Mouse (Mus musculus) liver, embryonic 11.5 days (tissue): Measurements from ENCODE around the gene Gxylt2. TPM values are rescaled to one million over a fixed set of nuclear protein-coding genes. Genes with fewer than 3 reads are reported as not detected.

Experiments used
- ATAC-seq: fragments of 200-750 bp; cut with Nextera tagmentation; replicated peaks from 2 replicates; pipeline ENCODE4 v1.8.0; 2017; ENCODE audit warnings: moderate number of reproducible peaks, mild to moderate bottlenecking, moderate TSS enrichment, moderate library complexity; ENCODE audit not compliant: low FRiP score
- DNase-seq: peaks from one replicate; pipeline ENCODE4 v3.0.0-alpha.2; 2017; ENCODE audit warnings: low spot score
- H3K27ac ChIP-seq: fragments of 300-500 bp; sonication (generic); 2 replicates; pipeline ENCODE4 v1.5.1; 2014; ENCODE audit warnings: mild to moderate bottlenecking, low read depth, low read length, control low read depth
- H3K27me3 ChIP-seq: fragments of 300-500 bp; sonication (generic); replicated peaks from 2 replicates; pipeline ENCODE4 v1.6.1; 2014; ENCODE audit warnings: low read length, mixed read lengths; ENCODE audit not compliant: control insufficient read depth, insufficient read depth
- H3K36me3 ChIP-seq: fragments of 300-500 bp; sonication (generic); 2 replicates; pipeline ENCODE4 v1.6.1; 2014; ENCODE audit warnings: mild to moderate bottlenecking, low read length, moderate library complexity, mixed read lengths; ENCODE audit not compliant: control insufficient read depth, insufficient read depth
- H3K4me1 ChIP-seq: fragments of 300-500 bp; sonication (generic); replicated peaks from 2 replicates; pipeline ENCODE4 v1.6.1; 2014; ENCODE audit warnings: low read length, mixed read lengths; ENCODE audit not compliant: control insufficient read depth, insufficient read depth
- H3K4me2 ChIP-seq: fragments of 300-500 bp; sonication (generic); 2 replicates; pipeline ENCODE4 v1.6.1; 2014; ENCODE audit warnings: mild to moderate bottlenecking, control low read depth, moderate library complexity
- H3K4me3 ChIP-seq: fragments of 300-500 bp; sonication (generic); 2 replicates; pipeline ENCODE4 v1.5.1; 2014; ENCODE audit warnings: low read depth, low read length, control low read depth
- H3K9ac ChIP-seq: fragments of 300-500 bp; sonication (generic); 2 replicates; pipeline ENCODE4 v1.6.1; 2014; ENCODE audit warnings: low read depth, low read length, control low read depth
- H3K9me3 ChIP-seq: fragments of 300-500 bp; sonication (generic); 2 replicates; pipeline ENCODE4 v1.6.1; 2016; ENCODE audit warnings: low read length, inconsistent platforms, mixed read lengths; ENCODE audit not compliant: control insufficient read depth
- WGBS: fragments of 180-500 bp; shearing (Covaris S2); extraction: QIAGEN DNeasy Blood & Tissue Kit; methylation state at CpG from one replicate; pipeline ENCODE4 v1.1.7; 2014; 5-methylcytosine and 5-hydroxymethylcytosine counted together
- polyA plus RNA-seq: library from polyadenylated mRNA; unstranded; fragments of >200 nt; fragmentation: Nextera tagmentation; extraction: Ambion mirVana; gene quantifications from 2 replicates; pipeline ENCODE4 v1.2.1, GENCODE M21; 2014

Gene Gxylt2
- polyA plus RNA-seq, 1 experiment from 2014 or later = 0.96 TPM

GRCm38 (mm10) chr6:100720098-100720501, 15.6 kb downstream of the Gxylt2 start:
- ATAC-seq = no peak
- Histone ChIP-seq H3K9me3 (no peaks in the 10 kb centered on the region), H3K4me2 (no peak overlapping the region), H3K4me1 (no peaks in the 10 kb centered on the region), H3K27me3 (no peaks in the 10 kb centered on the region), H3K27ac (no peak overlapping the region), H3K4me3 (no peak overlapping the region), H3K9ac (no peak overlapping the region), H3K36me3 (no peaks in the 10 kb centered on the region)
- 67% methylated on average over 6 of the region's 6 CpGs for WGBS
- no peak for DNase-seq

DNA sequence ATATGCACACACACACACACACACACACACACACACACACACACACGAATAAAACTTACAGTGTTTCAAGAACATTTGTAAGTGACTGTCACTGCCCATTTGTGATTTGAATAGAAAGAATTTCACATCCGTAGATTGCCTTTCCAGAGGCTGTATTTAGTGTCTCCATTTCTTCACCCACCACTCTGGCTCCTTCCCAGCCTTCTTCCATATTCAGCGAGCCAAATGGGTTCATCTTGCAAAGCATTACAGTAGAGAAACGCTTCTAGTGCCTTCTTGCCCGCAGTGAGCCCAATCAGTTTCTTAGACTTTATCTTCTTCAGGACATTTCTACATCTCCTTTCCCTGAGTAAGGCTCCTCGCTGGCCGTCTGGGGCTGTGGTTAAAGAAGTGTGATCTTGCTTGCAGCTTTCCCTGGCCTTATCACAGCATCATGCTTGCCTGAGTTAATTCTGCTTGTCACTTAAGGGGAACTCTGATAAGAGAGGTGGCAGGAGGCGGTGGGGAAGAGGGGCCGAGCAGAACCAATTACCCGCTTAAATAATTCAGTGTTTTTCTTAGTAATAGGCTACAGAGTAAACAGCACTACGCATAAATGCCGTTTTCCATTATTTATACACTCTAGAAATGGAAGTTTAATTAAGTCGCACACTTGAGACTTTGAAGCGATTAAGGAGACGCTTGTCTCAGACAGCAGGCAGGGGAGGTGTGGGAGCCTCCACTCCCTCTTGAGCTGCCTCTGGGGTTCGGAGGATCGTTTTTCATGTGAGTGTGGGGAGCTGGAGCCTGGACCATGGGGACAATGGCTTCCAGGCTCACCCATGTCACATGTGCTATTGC, 16.6 kb downstream of the Gxylt2 start:
- no peak for DNase-seq
- Histone ChIP-seq H3K27ac (no peak overlapping the region), H3K4me1 (no peaks in the 10 kb centered on the region), H3K4me2 (no peak overlapping the region), H3K27me3 (no peaks in the 10 kb centered on the region), H3K4me3 (no peak overlapping the region), H3K9me3 (no peaks in the 10 kb centered on the region), H3K36me3 (no peaks in the 10 kb centered on the region), H3K9ac (no peak overlapping the region)
- WGBS = 23% methylated on average over 17 of the region's 17 CpGs
- no peak for ATAC-seq

DNA sequence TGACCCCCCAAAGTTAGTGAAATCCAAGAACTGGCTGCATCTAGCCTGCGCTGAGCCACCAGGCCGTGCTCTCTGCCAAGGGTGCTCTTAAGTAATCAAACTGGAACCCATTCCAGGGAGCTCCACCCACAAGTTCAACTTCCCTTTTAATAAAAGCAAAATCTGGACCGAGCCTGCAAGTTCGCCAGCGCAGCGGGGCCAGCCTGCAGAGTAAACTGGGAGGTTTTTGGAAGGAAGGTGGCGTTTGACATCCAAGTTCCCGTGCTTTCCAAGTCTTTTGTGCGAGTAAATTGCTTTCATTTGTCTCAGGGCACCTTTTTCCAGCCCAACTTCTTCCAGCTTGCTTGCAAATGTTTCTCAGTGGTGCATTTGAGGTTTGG, 27.5 kb downstream of the Gxylt2 start:
- no peak for DNase-seq
- Histone ChIP-seq H3K27ac (no peak overlapping the region), H3K4me1 (no peaks in the 10 kb centered on the region), H3K4me2 (no peak overlapping the region), H3K9me3 (no peaks in the 10 kb centered on the region), H3K9ac (no peak overlapping the region), H3K27me3 (no peaks in the 10 kb centered on the region), H3K4me3 (no peak overlapping the region), H3K36me3 (no peaks in the 10 kb centered on the region)
- 69% methylated on average over 9 of the region's 9 CpGs for WGBS
- ATAC-seq = no peak

DNA sequence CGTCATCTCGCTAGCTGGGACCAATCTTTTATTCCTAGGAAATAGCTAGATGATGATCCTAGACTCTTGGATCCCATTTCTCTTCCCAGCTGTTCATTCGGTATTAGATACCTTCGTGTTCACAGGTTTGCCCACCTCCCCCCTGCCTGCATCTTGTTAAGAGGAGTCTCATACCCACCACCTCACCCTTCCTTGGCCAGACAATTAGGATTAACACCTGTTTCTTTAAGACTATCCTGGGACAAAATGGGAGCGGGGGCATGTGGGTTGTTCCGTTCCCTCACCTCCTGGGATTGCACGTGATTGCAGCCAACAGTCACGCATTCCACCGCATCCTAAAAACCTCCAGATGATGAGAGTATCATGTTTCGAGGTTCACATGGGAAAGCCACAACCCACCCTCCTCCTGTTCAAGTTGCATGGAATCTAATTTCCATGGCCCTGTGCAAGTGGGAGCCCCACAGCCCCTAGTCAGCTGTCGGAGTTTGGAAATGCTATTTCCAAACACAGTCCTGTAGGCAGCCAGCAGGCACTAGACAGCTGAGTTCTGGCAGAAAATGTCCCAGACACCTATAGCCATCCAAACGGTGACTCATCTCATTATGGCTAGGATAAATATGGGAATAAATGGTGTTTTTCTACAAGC, 28.0 kb downstream of the Gxylt2 start:
- H3K9me3 ChIP-seq = no peaks in the 10 kb centered on the region
- no peak overlapping the region for H3K27ac ChIP-seq
- H3K4me1 ChIP-seq = no peaks in the 10 kb centered on the region
- no peaks in the 10 kb centered on the region for H3K36me3 ChIP-seq
- H3K4me2 ChIP-seq = no peak overlapping the region
- ATAC-seq = no peak
- DNase-seq = no peak
- no peaks in the 10 kb centered on the region for H3K27me3 ChIP-seq
- H3K9ac ChIP-seq = no peak overlapping the region
- WGBS = 73% methylated on average over 12 of the region's 12 CpGs
- H3K4me3 ChIP-seq = no peak overlapping the region

DNA sequence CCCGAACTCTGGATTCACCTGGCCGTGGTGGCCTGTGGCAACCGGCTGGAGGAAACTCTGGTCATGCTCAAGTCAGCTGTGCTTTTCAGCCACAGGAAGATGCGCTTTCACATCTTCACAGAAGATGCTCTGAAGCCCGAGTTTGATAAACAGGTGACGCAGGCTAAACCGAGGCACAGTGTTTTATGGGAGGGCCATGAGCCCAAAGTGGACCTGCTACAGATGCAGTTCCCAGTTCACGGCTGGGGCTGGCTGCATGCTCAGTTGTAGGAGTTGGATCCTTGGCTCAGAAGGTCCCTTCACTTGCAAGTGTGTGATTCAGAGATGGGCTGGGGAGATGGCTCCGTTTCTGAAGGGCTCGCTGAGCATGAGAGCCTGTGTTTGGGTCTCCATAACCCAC, 28.7 kb downstream of the Gxylt2 start:
- no peak for ATAC-seq
- no peaks in the 10 kb centered on the region for H3K4me1 ChIP-seq
- no peaks in the 10 kb centered on the region for H3K27me3 ChIP-seq
- H3K27ac ChIP-seq = no peak overlapping the region
- no peak overlapping the region for H3K4me3 ChIP-seq
- no peaks in the 10 kb centered on the region for H3K36me3 ChIP-seq
- WGBS = 87% methylated on average over 10 of the region's 10 CpGs
- no peak for DNase-seq
- no peak overlapping the region for H3K4me2 ChIP-seq
- H3K9me3 ChIP-seq = no peaks in the 10 kb centered on the region
- H3K9ac ChIP-seq = no peak overlapping the region

DNA sequence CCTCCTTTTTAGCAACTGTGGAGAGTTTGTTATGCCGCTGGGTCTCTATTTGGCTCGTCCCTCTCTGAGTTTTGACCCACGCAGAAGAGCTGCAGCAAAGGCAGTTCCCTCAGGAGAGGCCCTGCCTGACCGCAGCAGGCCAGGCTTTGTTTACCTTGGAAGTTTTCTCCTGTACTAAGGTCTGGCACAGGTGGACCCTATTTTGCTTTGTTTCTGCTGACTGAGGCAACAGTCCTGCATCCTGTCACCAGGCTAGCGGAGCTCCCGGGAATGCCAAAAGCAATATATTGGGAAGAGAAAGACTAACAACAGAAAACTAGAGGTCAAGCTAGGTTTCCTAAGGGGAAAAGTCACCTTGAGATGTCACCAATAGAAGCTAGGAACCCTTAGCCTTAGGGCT, 29.8 kb downstream of the Gxylt2 start:
- no peaks in the 10 kb centered on the region for H3K36me3 ChIP-seq
- no peak overlapping the region for H3K27ac ChIP-seq
- no peak overlapping the region for H3K9ac ChIP-seq
- no peaks in the 10 kb centered on the region for H3K9me3 ChIP-seq
- H3K27me3 ChIP-seq = no peaks in the 10 kb centered on the region
- no peak overlapping the region for H3K4me3 ChIP-seq
- H3K4me2 ChIP-seq = no peak overlapping the region
- ATAC-seq (no peak), DNase-seq (no peak)
- H3K4me1 ChIP-seq = no peaks in the 10 kb centered on the region
- WGBS = 83% methylated on average over 6 of the region's 6 CpGs

GRCm38 (mm10) chr6:100758431-100759208, 54.1 kb downstream of the Gxylt2 start:
- no peak overlapping the region for H3K27ac ChIP-seq
- H3K4me2 ChIP-seq = no peak overlapping the region
- no peak for DNase-seq
- no peaks in the 10 kb centered on the region for H3K27me3 ChIP-seq
- ATAC-seq = no peak
- H3K9ac ChIP-seq = no peak overlapping the region
- H3K36me3 ChIP-seq = no peaks in the 10 kb centered on the region
- H3K9me3 ChIP-seq = no peaks in the 10 kb centered on the region
- H3K4me1 ChIP-seq = no peaks in the 10 kb centered on the region
- H3K4me3 ChIP-seq = no peak overlapping the region
- 64% methylated on average over 4 of the region's 4 CpGs for WGBS

DNA sequence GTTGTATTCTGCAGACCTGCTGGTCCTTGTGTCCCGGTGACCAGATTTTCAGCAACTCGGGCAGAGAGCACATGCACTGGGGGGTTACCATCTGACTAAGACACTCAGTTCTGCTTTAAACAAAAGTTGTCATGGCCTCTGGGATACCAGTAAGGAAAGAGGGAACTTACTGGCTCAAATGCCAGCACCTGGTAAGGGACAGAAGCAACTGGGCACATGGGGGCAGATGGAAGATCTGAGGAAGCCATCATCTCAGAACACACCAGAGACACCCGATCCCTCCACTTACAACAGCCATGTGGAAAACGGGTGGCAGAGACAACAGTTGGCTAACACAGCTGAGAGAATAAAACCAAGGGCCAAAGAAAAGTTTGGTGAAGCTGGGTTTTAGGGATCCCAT, 63.2 kb downstream of the Gxylt2 start:
- H3K4me2 ChIP-seq = no peak overlapping the region
- no peak overlapping the region for H3K27ac ChIP-seq
- H3K27me3 ChIP-seq = no peaks in the 10 kb centered on the region
- no peak overlapping the region for H3K9ac ChIP-seq
- ATAC-seq (no peak), DNase-seq (no peak)
- no peaks in the 10 kb centered on the region for H3K36me3 ChIP-seq
- 82% methylated on average over 4 of the region's 4 CpGs for WGBS
- no peaks in the 10 kb centered on the region for H3K9me3 ChIP-seq
- H3K4me3 ChIP-seq = no peak overlapping the region
- H3K4me1 ChIP-seq = no peaks in the 10 kb centered on the region
